Mouse (Mus musculus) liver, postnatal 0 days (tissue): ENCODE data around the gene Fbxw9.

Experiments used
- CTCF ChIP-seq: sonication (generic); IDR thresholded peaks from 2 replicates; pipeline ENCODE4 v1.5.1; 2016; ENCODE audit warnings: antibody characterized with exemption, low read depth
- EP300 ChIP-seq: IDR thresholded peaks from 2 replicates; pipeline ENCODE4 v1.6.1; 2016; ENCODE audit warnings: antibody characterized with exemption, low read depth, mild to moderate bottlenecking

DNA sequence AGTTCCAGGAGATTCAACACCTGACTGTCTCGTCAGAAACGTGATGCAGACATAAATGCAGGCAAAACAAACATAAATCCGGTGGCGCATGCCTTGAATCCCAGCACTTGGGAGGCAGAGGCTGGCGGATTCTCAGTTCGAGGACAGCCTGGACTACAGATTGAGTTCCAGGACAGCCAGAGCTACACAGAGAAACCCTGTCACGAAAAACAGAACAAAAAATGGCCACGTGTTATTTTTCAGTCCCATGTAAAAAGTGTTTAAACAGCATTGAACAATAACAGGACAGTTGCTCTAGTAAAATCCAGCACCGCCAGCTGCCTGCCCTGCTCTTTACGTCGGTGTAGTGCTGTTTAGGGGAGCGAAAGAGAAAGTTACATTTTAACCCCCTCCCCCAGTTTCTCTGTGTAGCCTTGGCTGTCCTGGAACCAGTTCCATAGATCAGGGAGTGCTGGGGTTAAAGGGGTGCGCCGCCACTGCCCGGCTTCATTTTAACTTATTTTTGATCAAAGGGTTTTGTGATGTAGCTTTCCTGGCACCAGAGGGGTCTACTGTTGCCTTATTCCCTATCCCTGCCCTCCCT lies 24.0 kb upstream of the Fbxw9 start:
- TF ChIP-seq CTCF (no peak), EP300 (no peak)
